Mouse (Mus musculus) neutrophil, adult 5-6 weeks (primary cell): ENCODE data around the gene Nr5a2. TPM values are rescaled to one million over a fixed set of nuclear protein-coding genes. Genes with fewer than 3 reads are reported as not detected.

ENCODE experiments used
- ATAC-seq: fragments of 151-379, 151-347 bp; 2 replicates; pipeline ENCODE4 v1.8.0; 2017; ENCODE audit warnings: mild to moderate bottlenecking, moderate TSS enrichment; ENCODE audit not compliant: insufficient number of reproducible peaks, poor library complexity, low FRiP score, severe bottlenecking; ENCODE audit errors: extremely low read depth
- total RNA-seq: library from RNA; stranded (forward); fragments of 200-1000 nt; gene quantifications from 2 replicates; pipeline ENCODE4 v1.2.3, GENCODE M21; 2017

Gene Nr5a2
- total RNA-seq, 1 experiment from 2014 or later = not detected

DNA sequence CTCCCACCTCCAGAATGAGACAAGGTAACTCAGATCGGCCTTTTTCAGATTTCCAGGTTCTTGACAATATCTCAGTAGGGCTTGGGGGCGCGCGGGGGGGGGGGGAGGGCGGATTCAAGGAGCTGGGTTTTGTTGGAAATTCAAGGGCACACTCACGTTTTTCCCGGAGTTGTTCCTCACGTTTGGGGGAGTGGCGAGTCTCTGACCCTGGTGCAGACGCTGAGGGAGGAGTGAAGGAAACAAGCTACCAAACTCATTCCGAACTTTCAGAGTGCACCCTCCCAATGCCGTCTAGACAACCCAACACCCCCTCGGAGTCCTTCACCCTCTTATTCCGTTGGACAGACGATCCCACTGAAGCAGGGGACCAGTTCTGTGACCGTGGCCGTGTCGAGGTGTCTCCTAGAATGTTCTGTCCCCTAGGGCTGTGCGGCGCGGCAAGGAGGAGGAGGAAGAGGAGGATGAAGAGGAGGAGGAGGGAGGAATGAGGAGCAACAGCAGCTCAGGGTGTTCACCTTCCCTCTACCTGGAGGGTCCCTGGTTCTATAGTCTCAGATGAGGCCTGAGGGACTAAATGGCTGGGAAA lies 8.2 kb downstream of the Nr5a2 start:
- no peak for ATAC-seq

DNA sequence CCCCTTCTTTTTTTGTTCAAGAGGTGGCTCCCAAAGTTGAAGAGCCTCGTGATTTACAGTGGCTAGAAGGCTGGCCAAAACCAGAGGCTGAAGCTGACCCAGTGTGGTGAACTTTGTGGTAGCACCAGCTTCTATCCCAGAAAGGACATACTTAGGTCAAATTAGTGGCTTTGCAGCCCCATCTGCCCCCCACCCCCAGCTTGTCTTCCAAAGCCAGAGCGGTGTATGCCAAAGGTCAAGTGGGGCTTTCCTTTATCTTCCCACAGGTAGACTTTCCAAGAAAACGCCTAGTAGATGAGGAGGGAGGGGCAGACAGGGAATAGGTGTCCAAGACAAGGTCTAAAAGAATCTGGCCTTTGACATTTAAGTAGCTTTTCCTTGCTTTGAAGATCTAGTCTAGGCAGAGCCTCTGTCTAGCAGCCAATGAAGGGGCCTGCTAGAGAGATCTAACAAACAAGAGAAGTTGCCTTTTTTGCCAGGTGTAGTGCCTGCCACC lies 9.0 kb downstream of the Nr5a2 start:
- no peak for ATAC-seq

DNA sequence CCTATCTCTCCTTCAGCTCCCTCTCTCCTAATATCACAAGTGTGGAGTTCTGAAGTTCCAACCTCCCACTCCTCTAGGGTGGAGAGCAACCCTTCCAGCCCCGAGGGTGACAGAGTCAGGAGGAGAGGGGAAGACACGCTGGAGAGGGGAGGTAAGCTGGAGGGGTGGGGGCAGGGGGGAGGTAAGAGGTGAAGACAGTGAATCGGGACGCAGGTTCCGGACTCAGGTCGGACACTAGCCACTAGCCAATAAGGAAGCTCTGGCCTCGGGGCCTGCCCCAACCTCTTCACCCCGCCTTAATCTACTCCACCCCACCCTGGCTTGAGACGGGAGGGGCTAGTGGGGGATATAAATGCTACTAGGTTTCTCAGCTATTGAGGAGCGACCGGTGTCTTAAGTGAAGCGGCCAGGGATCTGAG lies 10.9 kb downstream of the Nr5a2 start:
- ATAC-seq = no peak

DNA sequence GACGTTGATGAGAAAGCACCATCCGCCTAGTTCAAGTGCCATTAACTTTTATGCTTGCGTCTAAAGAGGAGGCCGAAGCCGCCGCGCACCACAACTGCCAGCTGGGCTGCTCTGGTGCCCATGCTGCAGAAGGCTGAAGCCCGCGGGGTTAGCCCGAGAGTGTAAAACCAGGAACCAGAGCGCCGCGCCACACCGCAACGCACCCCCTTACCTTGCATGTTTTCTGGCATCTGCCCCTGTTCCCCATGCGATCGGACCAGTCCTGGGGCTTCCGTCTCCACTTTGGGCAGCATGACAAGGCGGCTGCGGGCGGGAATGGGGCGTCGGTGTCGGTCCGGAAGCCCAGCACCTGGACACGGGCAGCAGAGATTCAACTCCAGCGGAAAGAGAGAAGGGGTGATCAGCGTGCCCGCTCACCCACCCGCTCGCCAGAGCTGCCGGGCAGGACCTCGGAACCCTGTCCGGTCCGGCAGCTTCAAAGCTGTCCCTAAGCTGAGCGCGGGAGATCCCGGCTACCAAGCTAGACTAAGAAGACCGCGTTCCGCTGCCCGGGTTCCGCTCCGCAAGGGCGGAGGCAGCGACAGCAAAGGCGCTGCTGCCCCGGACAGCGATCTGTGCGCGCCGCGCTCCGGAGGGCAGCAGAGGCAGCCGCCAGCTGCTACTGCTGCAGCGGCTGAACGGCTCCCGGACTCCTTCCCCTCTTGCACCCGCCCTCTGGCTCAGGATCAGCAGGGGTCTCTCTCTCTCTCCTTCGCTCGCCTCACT lies 11.6 kb downstream of the Nr5a2 start:
- no peak for ATAC-seq

DNA sequence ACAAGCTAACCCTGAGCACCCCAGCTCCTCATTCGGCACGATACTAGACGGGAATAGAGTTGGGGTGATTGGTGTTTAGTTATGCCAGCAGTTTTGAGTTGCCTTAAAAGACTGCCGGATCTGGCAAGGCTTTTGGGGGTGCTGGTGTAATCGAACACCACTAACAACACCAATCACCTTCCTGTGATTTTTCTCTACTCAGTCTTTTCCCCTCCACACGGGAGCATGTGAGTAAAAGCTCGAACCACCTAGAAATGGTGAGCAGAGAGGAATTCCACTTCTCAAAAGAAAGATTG lies 12.2 kb downstream of the Nr5a2 start:
- ATAC-seq = no peak

DNA sequence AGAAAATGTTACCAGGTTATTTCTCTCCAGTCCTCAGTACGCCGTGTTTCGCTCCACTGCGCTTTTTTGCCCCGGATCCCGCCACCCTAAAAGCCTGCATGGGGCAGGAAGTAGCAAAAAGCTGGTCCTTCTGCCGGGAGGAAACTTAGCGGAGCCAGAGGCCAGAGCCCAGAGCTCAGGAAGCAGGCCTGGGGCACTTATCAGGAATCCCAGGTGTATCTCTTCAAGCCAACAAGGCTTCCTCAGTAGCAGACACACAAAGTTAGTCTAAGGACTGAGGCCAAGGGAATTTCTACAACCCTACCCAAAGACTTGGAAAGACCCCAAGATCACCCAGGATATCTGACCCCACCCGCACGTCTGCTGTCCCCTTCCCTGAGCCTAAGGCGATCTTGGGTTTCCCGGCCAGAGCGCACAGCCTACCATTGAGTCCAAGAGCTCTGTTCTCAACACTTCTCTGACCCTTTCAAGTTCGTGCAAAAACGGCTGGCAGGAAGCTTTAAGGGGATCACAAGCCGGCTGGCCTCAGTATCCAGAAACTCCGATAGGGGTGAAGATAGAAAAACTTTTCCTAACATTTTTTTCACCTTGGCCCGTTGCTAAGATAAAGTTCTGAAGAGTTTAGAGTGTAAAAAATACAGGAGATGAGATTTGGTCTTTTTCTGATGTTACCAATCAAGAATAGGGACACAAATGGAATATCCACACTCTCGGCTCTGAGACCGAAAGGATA lies 12.7 kb downstream of the Nr5a2 start:
- ATAC-seq = no peak

DNA sequence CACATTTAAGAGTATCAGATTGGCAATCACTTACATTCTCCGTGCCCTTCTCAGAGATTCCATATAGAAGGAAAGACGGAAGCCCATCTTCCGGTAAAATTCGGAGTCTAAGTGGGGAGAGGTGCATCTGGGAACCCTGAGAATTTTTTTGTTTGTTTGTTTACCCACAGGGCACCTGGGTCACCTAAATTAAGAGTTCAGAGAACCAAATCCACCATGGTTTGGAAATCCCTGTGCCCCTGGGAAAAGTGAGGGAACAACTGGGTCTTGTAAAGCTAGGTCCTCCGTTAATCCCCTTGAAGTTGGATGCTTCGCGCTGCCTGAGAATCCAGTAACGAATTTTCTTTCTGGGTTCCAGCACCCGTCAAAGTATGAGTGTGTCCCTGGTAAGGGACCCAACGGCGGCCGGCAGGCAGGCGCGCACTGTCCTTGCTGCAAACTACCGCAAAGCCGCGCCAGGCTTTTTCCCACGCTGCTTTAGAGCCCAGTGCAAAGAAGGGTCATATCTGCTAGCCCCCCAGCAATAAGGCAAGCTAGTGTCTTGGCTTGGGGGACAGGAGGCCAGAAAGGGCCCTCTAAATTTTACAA lies 13.3 kb downstream of the Nr5a2 start:
- ATAC-seq = no peak

DNA sequence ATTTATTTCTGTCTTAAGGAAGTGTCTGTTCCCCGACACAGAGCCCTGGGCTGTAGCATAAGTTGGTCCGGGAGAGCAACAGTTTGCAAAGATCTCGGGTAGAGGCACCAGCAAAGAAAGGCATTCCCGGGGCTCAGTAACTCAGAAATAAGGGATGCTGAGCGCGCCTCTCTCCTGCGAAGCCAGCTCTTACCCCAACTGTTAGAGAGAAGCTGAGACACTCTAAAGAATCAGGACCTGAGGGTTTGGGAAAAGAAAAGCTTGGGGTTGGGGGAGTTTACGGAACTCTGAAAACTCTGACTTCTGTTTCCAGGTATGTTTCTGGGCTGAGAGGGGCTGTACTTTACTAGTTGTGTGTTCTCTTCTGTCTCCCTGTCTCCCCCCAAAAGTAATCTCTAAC lies 13.8 kb downstream of the Nr5a2 start:
- ATAC-seq = no peak

DNA sequence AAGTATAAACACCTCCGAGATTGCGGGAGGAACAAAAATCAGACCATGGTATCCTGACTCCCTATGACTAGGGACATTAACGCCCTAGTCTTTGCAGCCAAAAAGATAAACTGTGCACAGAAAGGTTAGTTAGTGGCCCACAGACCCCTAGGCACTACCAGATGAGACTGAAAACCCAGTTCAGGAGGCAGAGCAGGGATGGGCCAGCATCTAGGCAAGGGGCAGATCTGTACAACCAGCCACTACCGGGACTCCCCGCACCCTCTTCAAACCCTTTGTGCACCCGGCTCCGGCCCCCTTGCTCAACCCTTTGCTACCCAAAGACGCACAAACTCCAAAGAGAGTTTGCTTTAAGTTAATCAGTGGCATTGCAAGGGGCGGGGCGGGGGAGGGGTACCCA lies 14.4 kb downstream of the Nr5a2 start:
- ATAC-seq = no peak

DNA sequence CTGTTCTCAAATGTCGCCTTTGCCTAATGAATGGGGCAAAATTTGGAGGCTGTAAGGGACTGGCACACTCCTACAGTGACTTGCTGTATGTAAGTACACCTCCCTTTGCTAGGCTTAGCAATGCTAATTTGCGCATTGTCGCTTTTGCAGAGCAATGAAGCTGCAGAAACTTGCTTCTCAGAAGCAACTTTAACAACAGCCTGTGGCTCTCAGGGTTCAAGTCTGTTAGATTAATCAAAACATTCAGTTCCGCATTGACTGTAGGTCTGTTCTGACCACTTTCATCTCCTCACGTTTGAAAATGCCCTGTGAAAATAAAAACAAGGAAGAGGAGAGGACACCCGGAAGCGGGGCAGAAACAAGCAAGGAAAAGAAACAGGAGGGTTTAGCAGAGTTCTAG lies 14.8 kb downstream of the Nr5a2 start:
- no peak for ATAC-seq

DNA sequence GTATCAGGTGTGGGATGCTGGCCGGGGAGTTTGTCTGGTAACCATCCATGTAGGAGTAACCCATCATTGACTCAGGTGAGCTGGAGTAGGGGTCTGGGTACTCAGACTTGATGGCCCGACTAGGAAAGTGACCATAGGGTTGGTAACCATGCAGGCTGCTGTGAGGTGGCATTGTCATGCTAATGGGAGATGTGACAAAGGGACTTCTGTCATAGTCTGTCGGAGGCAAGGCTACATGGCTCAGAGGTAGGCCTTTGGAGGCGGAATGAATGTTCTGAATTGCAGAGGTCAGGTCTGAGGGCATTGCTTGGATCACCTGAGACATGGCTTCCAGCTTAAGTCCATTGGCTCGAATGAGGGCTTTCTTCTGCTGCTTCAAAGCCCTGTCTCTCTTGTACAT lies 19.6 kb downstream of the Nr5a2 start:
- no peak for ATAC-seq

DNA sequence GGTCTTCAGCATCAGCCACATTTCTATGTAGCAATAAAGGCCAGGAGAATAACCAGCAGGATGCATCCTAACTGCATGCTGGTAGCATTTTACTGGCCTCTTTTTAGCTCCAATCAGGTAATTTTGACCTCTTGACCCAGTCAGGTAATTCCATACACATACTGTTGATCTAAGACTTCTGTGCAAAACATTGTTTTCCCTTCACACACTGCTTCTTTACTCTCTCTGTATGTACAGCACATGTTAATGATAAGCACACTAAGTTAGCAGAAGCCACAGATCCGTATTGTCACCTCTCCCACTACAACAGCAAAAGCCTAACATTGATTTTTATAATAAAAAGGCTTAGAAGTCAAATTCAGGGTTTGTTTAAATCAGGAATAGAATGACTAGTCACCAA lies 21.0 kb downstream of the Nr5a2 start:
- no peak for ATAC-seq

DNA sequence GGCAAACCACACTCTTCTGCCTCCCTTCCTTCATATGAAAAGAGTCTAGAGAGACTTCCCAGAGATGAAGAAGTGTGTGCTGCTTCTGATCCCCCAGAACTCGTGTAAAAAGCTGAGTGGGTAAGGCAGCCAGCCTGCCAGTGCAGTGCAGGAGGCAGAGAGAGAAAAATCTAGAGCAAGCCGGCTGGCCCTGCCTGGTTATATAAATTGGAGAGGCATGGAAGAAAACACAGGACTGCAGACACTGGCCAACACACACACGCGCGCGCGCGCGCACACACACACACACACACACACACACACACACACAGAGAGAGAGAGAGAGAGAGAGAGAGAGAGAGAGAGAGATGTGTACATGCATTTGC lies 24.3 kb downstream of the Nr5a2 start:
- no peak for ATAC-seq

DNA sequence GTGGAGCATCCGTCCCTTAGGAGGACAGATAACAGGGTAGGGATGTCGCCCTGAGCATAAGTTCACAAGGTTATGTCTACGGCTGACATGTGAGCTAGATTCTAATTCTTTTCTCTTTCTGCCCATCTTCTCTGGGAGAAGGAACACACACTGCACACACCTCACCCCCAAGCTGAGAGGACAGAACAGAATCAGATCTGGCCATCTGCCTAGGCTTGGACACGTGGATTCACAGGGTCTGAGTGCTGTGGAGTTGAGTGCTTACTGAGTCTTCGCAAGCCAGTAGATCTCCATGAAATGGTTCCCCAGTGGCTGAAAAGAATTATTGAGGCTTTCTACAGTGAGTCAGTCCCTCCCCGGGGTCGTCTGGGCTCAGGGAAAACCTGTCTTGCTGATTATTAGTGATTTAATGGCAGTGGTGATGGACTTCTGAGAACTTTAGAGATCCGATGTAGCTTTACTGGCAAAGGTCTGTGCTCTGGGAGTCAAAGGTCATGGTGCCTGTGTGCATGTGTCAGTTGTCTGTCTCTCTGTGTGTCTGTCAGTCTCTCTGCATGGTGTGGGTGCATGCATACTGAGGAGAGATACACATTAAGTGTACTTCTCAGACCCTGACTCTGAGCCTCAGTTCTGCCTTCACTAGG lies 24.8 kb downstream of the Nr5a2 start:
- ATAC-seq = no peak

DNA sequence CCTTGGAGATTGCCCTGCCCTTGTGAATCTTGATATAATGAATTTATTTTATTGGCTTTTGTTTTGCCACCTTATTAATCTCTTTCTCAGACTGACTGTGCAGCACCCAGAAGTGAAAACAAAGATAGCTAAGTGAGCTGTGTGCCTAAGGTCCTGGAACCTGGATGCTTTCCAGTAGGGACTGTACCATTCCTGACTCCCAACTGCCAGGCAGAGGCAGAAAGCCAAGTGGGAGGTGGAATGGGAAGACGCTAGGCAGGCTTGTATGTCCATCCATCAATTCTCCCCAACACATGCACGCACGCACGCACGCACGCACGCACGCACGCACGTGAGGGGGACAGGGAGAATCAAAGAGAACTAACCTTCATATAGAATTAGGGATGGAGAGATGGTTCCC lies 26.2 kb downstream of the Nr5a2 start:
- ATAC-seq = no peak

DNA sequence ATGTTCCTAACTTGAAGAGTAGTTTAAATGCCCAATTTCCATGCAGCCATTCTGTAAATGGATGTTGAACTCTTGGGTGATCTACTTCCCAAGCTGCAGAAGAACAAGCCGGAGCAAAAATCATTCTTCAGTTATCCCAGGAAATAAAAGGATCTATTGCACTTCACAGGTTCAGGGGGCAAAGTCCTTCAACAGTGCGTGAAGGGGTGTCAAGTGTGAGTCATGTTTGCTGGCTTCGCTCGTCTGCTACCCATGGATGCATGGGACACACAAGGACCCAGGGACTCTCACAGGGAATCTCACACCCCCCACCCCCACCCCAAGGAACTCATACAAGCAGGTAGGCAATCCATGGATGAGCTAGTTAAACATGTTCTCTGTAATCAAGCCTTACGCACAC lies 29.2 kb downstream of the Nr5a2 start:
- ATAC-seq = no peak

DNA sequence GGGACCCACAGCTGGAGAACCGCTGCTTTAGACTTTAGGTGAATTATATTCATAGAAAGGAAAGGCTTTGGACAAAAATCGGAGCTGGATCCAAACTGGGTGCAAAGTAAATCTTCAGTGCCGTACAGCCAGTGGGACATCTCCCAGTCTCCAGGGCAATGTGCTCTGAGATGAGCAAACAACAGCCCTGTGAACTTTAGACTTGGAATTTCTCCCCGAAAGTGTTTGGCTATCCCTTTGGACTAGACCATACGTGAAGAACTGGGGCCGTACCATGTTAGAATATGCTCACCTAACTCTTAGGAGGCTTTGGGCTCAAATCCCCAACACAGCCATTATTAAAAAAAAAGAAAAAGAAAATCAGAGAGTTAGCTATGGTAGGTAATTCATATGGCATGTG lies 30.5 kb downstream of the Nr5a2 start:
- ATAC-seq = no peak

DNA sequence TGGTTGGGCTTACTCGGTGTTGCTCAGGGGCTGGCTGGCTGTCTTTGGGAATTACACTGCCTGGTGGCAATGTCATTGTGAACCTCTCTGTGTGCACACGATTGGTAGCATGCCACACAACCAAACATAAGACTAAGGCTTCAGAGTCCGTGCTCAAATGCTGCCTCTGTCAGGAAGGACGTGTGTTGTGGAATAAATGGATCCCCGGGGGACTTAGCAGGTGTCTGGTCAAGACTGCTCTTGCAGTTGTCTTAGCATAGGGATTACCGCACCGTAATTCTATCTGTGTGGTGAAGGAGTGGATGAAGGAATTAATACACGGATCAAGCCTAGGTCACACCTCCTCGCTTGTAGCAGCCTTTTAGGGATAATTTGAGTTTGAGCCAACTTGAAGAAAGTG lies 32.8 kb downstream of the Nr5a2 start:
- no peak for ATAC-seq

DNA sequence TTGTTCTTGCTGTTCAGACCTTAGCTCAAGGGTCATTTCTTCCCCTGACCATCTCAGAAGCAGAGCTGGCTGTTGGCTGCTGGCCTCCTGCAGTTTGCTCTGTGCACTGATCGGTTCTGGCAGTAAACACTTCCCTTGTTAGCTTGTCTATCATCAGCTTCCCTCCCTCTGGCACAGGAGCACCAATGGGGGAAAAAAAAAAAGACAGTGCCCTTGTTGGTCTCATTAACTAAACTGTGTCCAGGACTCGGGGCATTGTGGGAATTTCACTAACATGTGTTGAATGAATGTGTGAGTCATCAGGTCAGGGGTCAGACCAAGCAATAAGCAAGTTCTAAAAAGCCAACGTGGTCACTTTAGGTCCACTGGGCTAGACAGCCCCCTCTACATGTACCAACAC lies 34.2 kb downstream of the Nr5a2 start:
- ATAC-seq = no peak

DNA sequence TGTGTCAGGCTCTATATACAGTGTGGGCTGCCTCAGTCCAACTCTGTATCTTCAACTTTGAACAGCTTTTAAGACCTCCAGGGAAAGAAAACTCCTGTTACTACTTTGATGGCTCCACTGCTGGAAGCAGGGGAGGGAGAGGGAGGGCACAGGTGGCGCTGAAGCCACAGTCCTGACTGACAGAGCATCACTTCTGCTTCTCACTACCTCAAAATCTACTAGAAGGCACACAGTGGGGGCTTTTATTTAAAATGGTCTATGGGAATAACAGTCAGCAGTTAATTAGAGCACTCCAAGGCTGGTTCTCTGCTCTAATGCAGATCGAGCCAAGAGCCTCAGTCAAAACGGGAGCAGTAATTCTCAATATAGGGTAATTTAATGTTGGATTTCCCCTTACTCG lies 40.2 kb downstream of the Nr5a2 start:
- no peak for ATAC-seq
